Mouse (Mus musculus) kidney, embryonic 16.5 days (tissue): ENCODE results near the gene Syn2. TPM values are rescaled to one million over a fixed set of nuclear protein-coding genes. Genes with fewer than 3 reads are reported as not detected.

Experiments
- ATAC-seq: fragments of 200-750 bp; cut with Nextera tagmentation; 2 replicates; pipeline ENCODE4 v1.8.0; 2017; ENCODE audit warnings: moderate TSS enrichment; ENCODE audit not compliant: low FRiP score, low TSS enrichment
- H3K27ac ChIP-seq: fragments of 300-500 bp; sonication (generic); 2 replicates; pipeline ENCODE4 v1.5.1; 2014; ENCODE audit warnings: low read length
- H3K27me3 ChIP-seq: fragments of 300-500 bp; sonication (generic); 2 replicates; pipeline ENCODE4 v1.6.1; 2014; ENCODE audit warnings: low read length, control low read depth, mixed read lengths; ENCODE audit not compliant: insufficient read depth
- H3K36me3 ChIP-seq: fragments of 300-500 bp; sonication (generic); 2 replicates; pipeline ENCODE4 v1.6.1; 2014; ENCODE audit warnings: low read length, control low read depth, mixed read lengths; ENCODE audit not compliant: insufficient read depth
- H3K4me1 ChIP-seq: fragments of 300-500 bp; sonication (generic); 2 replicates; pipeline ENCODE4 v1.6.1; 2014; ENCODE audit warnings: low read length, control low read depth, mixed read lengths; ENCODE audit not compliant: insufficient read depth
- H3K4me2 ChIP-seq: fragments of 300-500 bp; sonication (generic); replicated peaks from 2 replicates; pipeline ENCODE4 v1.6.1; 2014; ENCODE audit warnings: low read depth, low read length
- H3K4me3 ChIP-seq: fragments of 300-500 bp; sonication (generic); 2 replicates; pipeline ENCODE4 v1.5.1; 2014; ENCODE audit warnings: mild to moderate bottlenecking, low read length
- H3K9ac ChIP-seq: fragments of 300-500 bp; sonication (generic); replicated peaks from 2 replicates; pipeline ENCODE4 v1.6.1; 2014; ENCODE audit warnings: low read length
- H3K9me3 ChIP-seq: fragments of 300-500 bp; sonication (generic); 2 replicates; pipeline ENCODE4 v1.6.1; 2016; ENCODE audit warnings: low read length, control low read depth
- WGBS: fragments of 180-500 bp; shearing (Covaris S2); extraction: QIAGEN DNeasy Blood & Tissue Kit; methylation state at CpG from one replicate; pipeline ENCODE4 v1.1.7; 2014; 5-methylcytosine and 5-hydroxymethylcytosine counted together
- microRNA-seq: library from miRNA; unstranded; fragments of <30 nt; microRNA quantifications from one replicate; pipeline ENCODE4, GENCODE M21; 2016
- polyA plus RNA-seq: library from polyadenylated mRNA; unstranded; fragments of >200 nt; fragmentation: Nextera tagmentation; extraction: Ambion mirVana; gene quantifications from 2 replicates; pipeline ENCODE4 v1.2.1, GENCODE M21; 2015

Gene Syn2
- polyA plus RNA-seq, 1 experiment from 2014 or later, result 1.8 TPM

GRCm38 (mm10) chr6:115320927-115321714, 186.4 kb downstream of the Syn2 start:
- no peaks in the 10 kb centered on the region for H3K4me1 ChIP-seq
- 74% methylated on average over 8 of the region's 8 CpGs for WGBS
- H3K27me3 ChIP-seq, result no peaks in the 10 kb centered on the region
- H3K4me3 ChIP-seq, result no peak overlapping the region
- H3K27ac ChIP-seq, result no peak overlapping the region
- no peak overlapping the region for H3K4me2 ChIP-seq
- H3K9me3 ChIP-seq, result no peaks in the 10 kb centered on the region
- no peaks in the 10 kb centered on the region for H3K36me3 ChIP-seq
- ATAC-seq, result no peak
- H3K9ac ChIP-seq, result no peak overlapping the region

DNA sequence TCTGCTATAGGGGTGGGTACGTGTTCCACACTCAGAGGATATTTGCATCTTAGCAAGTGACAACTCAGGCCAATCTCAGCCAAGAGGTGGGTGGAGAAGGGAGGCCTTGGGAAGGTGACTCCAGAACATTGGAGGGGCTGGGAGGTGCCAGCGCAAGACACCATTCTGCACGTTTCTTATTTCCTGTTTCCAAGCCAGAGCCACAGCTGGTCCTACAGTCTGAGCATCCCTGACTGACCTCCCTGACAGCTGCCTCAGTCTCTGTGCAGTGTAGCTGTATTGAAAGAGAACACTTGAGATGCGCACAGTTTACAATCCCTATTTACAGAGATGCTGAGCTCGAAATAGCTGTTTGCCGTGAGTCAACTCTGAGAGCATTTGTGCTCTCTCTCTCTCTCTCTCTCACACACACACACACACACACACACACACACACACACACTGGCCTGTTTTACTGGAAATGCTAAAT, 187.2 kb downstream of the Syn2 start:
- Histone ChIP-seq H3K27ac (no peak overlapping the region), H3K36me3 (no peaks in the 10 kb centered on the region), H3K27me3 (no peaks in the 10 kb centered on the region), H3K4me3 (no peak overlapping the region), H3K4me1 (no peaks in the 10 kb centered on the region), H3K9me3 (no peaks in the 10 kb centered on the region), H3K9ac (no peak overlapping the region), H3K4me2 (no peak overlapping the region)
- no peak for ATAC-seq
- 59% methylated on average over 6 of the region's 6 CpGs for WGBS

DNA sequence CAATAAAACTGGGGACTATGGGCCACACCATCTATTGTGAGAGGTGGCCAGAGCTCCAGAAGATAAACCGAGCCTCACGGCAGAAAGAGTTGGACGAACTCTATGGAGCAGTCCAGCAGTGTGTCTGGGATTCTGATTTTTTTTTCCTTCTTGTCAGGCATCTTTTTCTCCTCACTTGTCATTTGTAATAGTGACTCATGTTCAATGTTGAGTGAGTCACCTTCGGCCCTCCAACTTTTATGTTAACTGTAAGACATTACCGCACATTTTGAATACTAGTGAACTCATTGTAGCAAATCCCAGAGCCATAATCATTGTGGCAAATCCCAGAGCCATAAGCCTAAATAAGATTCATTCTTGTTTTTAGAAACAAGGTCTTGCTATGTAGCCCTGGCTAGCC, 188.3 kb downstream of the Syn2 start:
- Histone ChIP-seq H3K36me3 (no peaks in the 10 kb centered on the region), H3K9ac (no peak overlapping the region), H3K27me3 (no peaks in the 10 kb centered on the region), H3K9me3 (peaks cover 3% of the 10 kb centered on the region; the same call in 1 of the 2 replicates), H3K4me2 (no peak overlapping the region), H3K4me3 (no peak overlapping the region), H3K27ac (no peak overlapping the region), H3K4me1 (no peaks in the 10 kb centered on the region)
- ATAC-seq, result no peak
- 72% methylated on average over 5 of the region's 5 CpGs for WGBS

GRCm38 (mm10) chr6:115330964-115331363, 196.3 kb downstream of the Syn2 start:
- Histone ChIP-seq H3K4me1 (peaks cover 5% of the 10 kb centered on the region; the same call in 1 of the 2 replicates), H3K9ac (no peak overlapping the region), H3K9me3 (peaks cover 3% of the 10 kb centered on the region; the same call in 1 of the 2 replicates), H3K36me3 (no peaks in the 10 kb centered on the region), H3K27me3 (no peaks in the 10 kb centered on the region), H3K4me2 (no peak overlapping the region), H3K4me3 (no peak overlapping the region), H3K27ac (no peak overlapping the region)
- no peak for ATAC-seq

Small RNA genes within 50 kb of the gene (microRNA-seq; reads per million reads assigned to microRNA genes)
- gene Gm24767, result not detected

Other genes starting within 250 kb of the Syn2 start
- gene Vgll4, start 164.9 kb upstream of the Syn2 start, polyA plus RNA-seq, result 114 and 123 TPM in 2 replicates
- gene Tamm41, start 97.0 kb upstream of the Syn2 start, polyA plus RNA-seq, result 64.9 and 68.7 TPM in 2 replicates
- not detected in 2 replicates for gene Gm17482, start 92.4 kb downstream of the Syn2 start, polyA plus RNA-seq
- 0.15 and 0.56 TPM in 2 replicates for gene Timp4, start 117.3 kb downstream of the Syn2 start, polyA plus RNA-seq
- gene Pparg, start 226.0 kb downstream of the Syn2 start, polyA plus RNA-seq, result 6.3 and 6.4 TPM in 2 replicates